Mouse (Mus musculus): ENCODE measurements around the gene Cct4. TPM values are rescaled to one million over a fixed set of nuclear protein-coding genes. Genes with fewer than 3 reads are reported as not detected.

The Cct4 gene
- polyA plus RNA-seq, 1 experiment from 2014 or later, result 263 TPM

DNA sequence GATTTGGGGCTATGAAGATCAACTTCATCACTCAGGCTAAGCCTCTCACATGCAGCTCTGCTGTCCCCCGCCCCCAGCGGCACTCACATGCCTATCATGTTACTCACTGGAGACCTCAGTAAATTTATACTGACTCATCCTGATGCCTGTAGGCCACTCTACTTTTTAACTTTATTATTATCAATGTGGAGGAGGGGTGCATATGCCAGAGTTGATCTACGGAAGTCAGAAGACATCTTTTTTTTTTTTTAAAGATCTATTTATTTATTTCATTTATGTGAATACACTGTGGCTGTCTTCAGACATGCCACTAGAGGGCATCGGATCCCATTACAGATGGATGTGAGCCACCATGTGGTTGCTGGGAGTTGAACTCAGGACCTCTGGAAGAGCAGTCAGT, 24.8 kb upstream of the Cct4 start:
- no peak overlapping the region for H3K9ac ChIP-seq (ENCODE audit: low read depth, low read length)
- 0 out of 2 replicates have a peak, but pooled peaks cover 2% of the 10 kb centered on the region for H3K36me3 ChIP-seq (ENCODE audit: control insufficient read depth, insufficient read depth, low read length)
- no peaks in the 10 kb centered on the region for H3K27me3 ChIP-seq (replicated peaks; ENCODE audit: control insufficient read depth, insufficient read depth, low read length)
- H3K4me3 ChIP-seq (ENCODE audit: low read length), result no peak overlapping the region
- no peak overlapping the region for H3K4me2 ChIP-seq (ENCODE audit: low read length)
- no peaks in the 10 kb centered on the region for H3K4me1 ChIP-seq (ENCODE audit: control insufficient read depth, insufficient read depth, low read depth, low read length)
- H3K9me3 ChIP-seq (ENCODE audit: control insufficient read depth, low read length), result peaks cover 10% of the 10 kb centered on the region
- no peak overlapping the region for H3K27ac ChIP-seq (ENCODE audit: low read depth, low read length)
- 85% methylated on average over 4 of the region's 4 CpGs for WGBS
- no peak for ATAC-seq

DNA sequence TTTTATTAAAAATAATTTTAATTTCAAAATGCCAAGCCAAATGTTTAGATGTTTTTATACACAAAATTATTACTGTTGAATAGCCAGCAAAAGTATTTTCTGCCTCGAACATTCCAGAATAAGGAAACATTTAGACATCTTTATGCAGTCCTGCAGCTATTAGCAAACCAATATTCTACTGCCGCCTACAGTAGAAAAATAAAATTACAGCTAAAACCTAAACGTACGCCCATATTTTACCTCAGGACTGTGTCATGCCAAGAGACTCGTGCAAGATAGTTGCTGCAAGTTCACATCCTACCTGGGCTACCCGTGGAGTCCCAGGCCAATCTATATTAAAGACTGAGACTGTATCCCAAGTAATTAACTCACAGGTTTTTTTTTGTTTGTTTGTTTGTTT, 20.8 kb upstream of the Cct4 start:
- H3K4me2 ChIP-seq (ENCODE audit: low read length), result no peak overlapping the region
- no peak for ATAC-seq
- no peak overlapping the region for H3K4me3 ChIP-seq (ENCODE audit: low read length)
- peaks cover 12% of the 10 kb centered on the region for H3K36me3 ChIP-seq (ENCODE audit: control insufficient read depth, insufficient read depth, low read length)
- no peak overlapping the region for H3K27ac ChIP-seq (ENCODE audit: low read depth, low read length)
- no peak overlapping the region for H3K9ac ChIP-seq (ENCODE audit: low read depth, low read length)
- WGBS, result 66% methylated on average over 6 of the region's 6 CpGs
- H3K9me3 ChIP-seq (ENCODE audit: control insufficient read depth, low read length), result peaks cover 26% of the 10 kb centered on the region
- peaks cover 5% of the 10 kb centered on the region for H3K4me1 ChIP-seq (ENCODE audit: control insufficient read depth, insufficient read depth, low read depth, low read length)
- H3K27me3 ChIP-seq (replicated peaks; ENCODE audit: control insufficient read depth, insufficient read depth, low read length), result no peaks in the 10 kb centered on the region

GRCm38 (mm10) chr11:22970546-22970945, 19.8 kb upstream of the Cct4 start:
- Histone ChIP-seq H3K4me1 (ENCODE audit: control insufficient read depth, insufficient read depth, low read depth, low read length) (peaks cover 8% of the 10 kb centered on the region), H3K9ac (ENCODE audit: low read depth, low read length) (no peak overlapping the region), H3K27me3 (replicated peaks; ENCODE audit: control insufficient read depth, insufficient read depth, low read length) (no peaks in the 10 kb centered on the region), H3K27ac (ENCODE audit: low read depth, low read length) (no peak overlapping the region), H3K4me3 (ENCODE audit: low read length) (no peak overlapping the region), H3K4me2 (ENCODE audit: low read length) (no peak overlapping the region), H3K9me3 (ENCODE audit: control insufficient read depth, low read length) (peaks cover 26% of the 10 kb centered on the region), H3K36me3 (ENCODE audit: control insufficient read depth, insufficient read depth, low read length) (peaks cover 12% of the 10 kb centered on the region)
- no peak for ATAC-seq
- WGBS, result 95% methylated on average over 1 of the region's 1 CpGs

DNA sequence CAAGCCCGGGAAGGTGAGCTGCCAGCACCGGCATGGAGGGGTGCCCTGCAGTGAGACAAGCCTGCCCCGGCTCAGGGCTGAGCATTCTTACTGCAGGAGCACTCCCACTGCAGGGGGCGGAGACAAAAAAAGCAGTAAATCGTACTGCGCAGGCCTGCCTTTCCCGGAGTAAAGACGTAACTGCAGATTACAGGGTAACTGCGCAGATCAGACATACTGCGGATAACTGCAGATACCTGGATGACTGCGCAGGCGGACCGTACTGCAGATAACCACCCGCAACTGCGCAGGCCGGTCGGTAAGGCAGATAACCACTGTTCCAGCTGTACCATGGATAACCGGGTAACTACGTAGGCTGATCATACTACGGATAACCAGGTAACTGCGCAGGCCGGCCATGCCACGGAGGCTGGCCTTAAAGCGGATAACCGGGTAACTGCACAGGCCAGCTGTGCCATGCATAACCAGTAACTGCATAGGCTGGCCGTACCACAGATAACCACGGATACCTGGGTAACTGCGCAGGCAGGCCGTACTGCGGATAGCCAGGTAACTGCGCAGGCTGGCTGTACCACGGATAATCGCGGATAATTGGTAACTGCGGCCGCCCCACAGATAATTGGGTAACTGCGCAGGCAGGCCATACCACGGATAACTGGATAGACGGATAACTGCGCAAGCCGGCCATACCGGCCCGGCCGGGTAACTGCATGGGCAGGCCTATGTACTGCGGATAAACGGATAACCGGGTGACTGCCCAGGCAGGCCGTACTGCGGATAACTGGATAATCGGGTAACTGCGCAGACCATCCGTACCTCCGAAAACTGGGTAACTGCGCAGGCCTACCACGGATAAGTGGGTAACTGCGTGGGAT, 18.2 kb upstream of the Cct4 start, which contains the start of gene Zrsr1:
Zrsr1 (plus strand) TSS at position 171 of the 875 bp plus-strand sequence.
- Histone ChIP-seq H3K27ac (ENCODE audit: low read depth, low read length) (peak within 1 kb of the TSS; percentile 83), H3K9ac (ENCODE audit: low read depth, low read length) (peak within 1 kb of the TSS; percentile 70), H3K9me3 (ENCODE audit: control insufficient read depth, low read length) (peaks cover 22% of the 10 kb centered on the region), H3K4me3 (ENCODE audit: low read length) (peak within 1 kb of the TSS; percentile 61), H3K27me3 (replicated peaks; ENCODE audit: control insufficient read depth, insufficient read depth, low read length) (no peaks in the 10 kb centered on the region), H3K4me2 (ENCODE audit: low read length) (peak within 1 kb of the TSS; percentile 52), H3K4me1 (ENCODE audit: control insufficient read depth, insufficient read depth, low read depth, low read length) (peaks cover 20% of the 10 kb centered on the region), H3K36me3 (ENCODE audit: control insufficient read depth, insufficient read depth, low read length) (peaks cover 12% of the 10 kb centered on the region)
- WGBS, result 57% methylated on average over 56 of the region's 56 CpGs
- ATAC-seq, result peak; percentile 90

GRCm38 (mm10) chr11:22972746-22973526, 17.4 kb upstream of the Cct4 start:
- peaks cover 10% of the 10 kb centered on the region for H3K36me3 ChIP-seq (ENCODE audit: control insufficient read depth, insufficient read depth, low read length)
- peaks cover 16% of the 10 kb centered on the region for H3K9me3 ChIP-seq (ENCODE audit: control insufficient read depth, low read length)
- WGBS, result 51% methylated on average over 44 of the region's 46 CpGs

GRCm38 (mm10) chr11:22973599-22973998, 16.7 kb upstream of the Cct4 start:
- Histone ChIP-seq H3K27me3 (replicated peaks; ENCODE audit: control insufficient read depth, insufficient read depth, low read length) (no peaks in the 10 kb centered on the region), H3K9me3 (ENCODE audit: control insufficient read depth, low read length) (peaks cover 16% of the 10 kb centered on the region), H3K4me2 (ENCODE audit: low read length) (peak overlapping the region; percentile 71), H3K9ac (ENCODE audit: low read depth, low read length) (peak overlapping the region; percentile 60), H3K4me3 (ENCODE audit: low read length) (peak overlapping the region; percentile 61), H3K27ac (ENCODE audit: low read depth, low read length) (peak overlapping the region; percentile 59), H3K4me1 (ENCODE audit: control insufficient read depth, insufficient read depth, low read depth, low read length) (peaks cover 29% of the 10 kb centered on the region), H3K36me3 (ENCODE audit: control insufficient read depth, insufficient read depth, low read length) (peaks cover 10% of the 10 kb centered on the region)
- no peak for ATAC-seq
- WGBS, result 58% methylated on average over 14 of the region's 14 CpGs

More at GRCm38 (mm10) chr11:22972746-22973526, 17.4 kb upstream of the Cct4 start:
- ATAC-seq, result peak; percentile 72
- Histone ChIP-seq H3K4me1 (ENCODE audit: control insufficient read depth, insufficient read depth, low read depth, low read length) (peaks cover 25% of the 10 kb centered on the region), H3K27ac (ENCODE audit: low read depth, low read length) (peak overlapping the region; percentile 83), H3K27me3 (replicated peaks; ENCODE audit: control insufficient read depth, insufficient read depth, low read length) (no peaks in the 10 kb centered on the region), H3K9ac (ENCODE audit: low read depth, low read length) (peak overlapping the region; percentile 70), H3K4me3 (ENCODE audit: low read length) (peak overlapping the region; percentile 61), H3K4me2 (ENCODE audit: low read length) (peak overlapping the region; percentile 71)

DNA sequence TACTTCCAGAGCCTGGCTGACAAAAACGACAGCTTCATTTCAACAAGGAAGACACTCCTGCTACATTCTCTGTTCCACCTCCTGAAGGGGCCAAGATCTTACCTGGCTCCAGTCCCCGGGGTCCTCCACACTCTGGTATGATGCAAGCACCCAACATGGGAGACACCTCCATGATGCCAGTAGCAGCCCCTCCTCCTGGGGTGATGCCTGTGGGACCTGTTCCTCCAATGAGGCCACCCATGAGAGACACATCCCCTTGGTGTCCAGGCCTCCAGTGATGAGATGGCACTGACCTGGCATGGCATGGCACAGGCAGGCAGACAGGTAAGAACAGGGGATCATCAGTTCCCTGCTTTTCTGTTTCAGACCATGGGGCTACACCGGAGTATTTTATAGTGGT, 12.1 kb upstream of the Cct4 start:
- H3K9me3 ChIP-seq (ENCODE audit: control insufficient read depth, low read length), result 0 out of 2 replicates have a peak, but pooled peaks cover 3% of the 10 kb centered on the region
- peaks cover 10% of the 10 kb centered on the region for H3K36me3 ChIP-seq (ENCODE audit: control insufficient read depth, insufficient read depth, low read length)
- no peak overlapping the region for H3K4me3 ChIP-seq (ENCODE audit: low read length)
- ATAC-seq, result no peak
- H3K9ac ChIP-seq (ENCODE audit: low read depth, low read length), result no peak overlapping the region
- H3K27ac ChIP-seq (ENCODE audit: low read depth, low read length), result no peak overlapping the region
- H3K4me2 ChIP-seq (ENCODE audit: low read length), result no peak overlapping the region
- peaks cover 46% of the 10 kb centered on the region for H3K4me1 ChIP-seq (ENCODE audit: control insufficient read depth, insufficient read depth, low read depth, low read length)
- 82% methylated on average over 3 of the region's 3 CpGs for WGBS
- H3K27me3 ChIP-seq (replicated peaks; ENCODE audit: control insufficient read depth, insufficient read depth, low read length), result no peaks in the 10 kb centered on the region

DNA sequence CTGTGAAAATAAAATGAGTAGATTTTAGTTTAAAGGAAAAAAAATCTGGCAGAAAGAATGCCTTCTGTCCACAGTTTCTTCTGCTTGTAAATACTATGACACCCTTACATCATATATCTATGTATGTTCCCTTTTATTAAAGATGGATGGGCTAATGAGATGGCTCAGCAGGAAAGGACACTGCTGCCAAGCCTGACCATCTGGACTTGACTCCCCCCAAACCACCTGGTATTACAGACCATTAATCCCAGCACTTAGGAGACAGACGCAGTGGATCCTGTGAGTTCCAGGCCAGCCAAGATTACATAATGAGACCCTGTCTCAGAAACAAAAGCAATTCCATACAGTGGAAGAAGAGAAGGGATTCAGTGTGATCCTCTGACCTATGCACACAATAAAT, 11.6 kb upstream of the Cct4 start:
- H3K27me3 ChIP-seq (replicated peaks; ENCODE audit: control insufficient read depth, insufficient read depth, low read length), result no peaks in the 10 kb centered on the region
- H3K4me3 ChIP-seq (ENCODE audit: low read length), result no peak overlapping the region
- H3K36me3 ChIP-seq (ENCODE audit: control insufficient read depth, insufficient read depth, low read length), result peaks cover 6% of the 10 kb centered on the region
- no peak overlapping the region for H3K9ac ChIP-seq (ENCODE audit: low read depth, low read length)
- 29% methylated on average over 1 of the region's 1 CpGs for WGBS
- no peak overlapping the region for H3K27ac ChIP-seq (ENCODE audit: low read depth, low read length)
- peak; percentile 3; the same call in 1 of the 2 replicates for ATAC-seq
- no peak overlapping the region for H3K4me2 ChIP-seq (ENCODE audit: low read length)
- H3K4me1 ChIP-seq (ENCODE audit: control insufficient read depth, insufficient read depth, low read depth, low read length), result peaks cover 46% of the 10 kb centered on the region
- no peaks in the 10 kb centered on the region for H3K9me3 ChIP-seq (ENCODE audit: control insufficient read depth, low read length)

DNA sequence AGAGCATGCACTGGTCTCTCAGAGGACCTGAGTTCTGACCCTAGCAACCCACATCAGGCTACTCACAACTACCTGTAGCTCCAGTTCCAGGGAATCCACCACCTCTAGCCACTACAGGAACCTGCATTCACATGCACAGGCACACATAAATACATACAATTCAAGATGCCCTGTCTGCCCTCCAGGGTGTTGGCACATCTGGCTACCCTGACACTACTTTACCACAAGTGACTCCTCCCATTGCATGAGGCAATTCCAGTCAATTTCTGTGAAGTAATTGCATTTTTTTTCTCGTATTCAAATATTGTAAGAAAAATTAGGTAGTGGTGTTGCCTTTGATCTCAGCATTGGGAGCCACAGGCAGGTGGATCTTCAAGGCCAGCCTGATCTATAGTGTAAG, 11.1 kb upstream of the Cct4 start:
- no peak overlapping the region for H3K4me3 ChIP-seq (ENCODE audit: low read length)
- H3K4me2 ChIP-seq (ENCODE audit: low read length), result no peak overlapping the region
- no peak overlapping the region for H3K27ac ChIP-seq (ENCODE audit: low read depth, low read length)
- WGBS, result 90% methylated on average over 1 of the region's 1 CpGs
- H3K4me1 ChIP-seq (ENCODE audit: control insufficient read depth, insufficient read depth, low read depth, low read length), result peaks cover 44% of the 10 kb centered on the region
- H3K9me3 ChIP-seq (ENCODE audit: control insufficient read depth, low read length), result no peaks in the 10 kb centered on the region
- peaks cover 2% of the 10 kb centered on the region; the same call in 1 of the 2 replicates for H3K36me3 ChIP-seq (ENCODE audit: control insufficient read depth, insufficient read depth, low read length)
- no peak overlapping the region for H3K9ac ChIP-seq (ENCODE audit: low read depth, low read length)
- H3K27me3 ChIP-seq (replicated peaks; ENCODE audit: control insufficient read depth, insufficient read depth, low read length), result no peaks in the 10 kb centered on the region
- ATAC-seq, result no peak
